Mouse (Mus musculus): ENCODE measurements around the gene Lexm.

Gene Lexm

DNA sequence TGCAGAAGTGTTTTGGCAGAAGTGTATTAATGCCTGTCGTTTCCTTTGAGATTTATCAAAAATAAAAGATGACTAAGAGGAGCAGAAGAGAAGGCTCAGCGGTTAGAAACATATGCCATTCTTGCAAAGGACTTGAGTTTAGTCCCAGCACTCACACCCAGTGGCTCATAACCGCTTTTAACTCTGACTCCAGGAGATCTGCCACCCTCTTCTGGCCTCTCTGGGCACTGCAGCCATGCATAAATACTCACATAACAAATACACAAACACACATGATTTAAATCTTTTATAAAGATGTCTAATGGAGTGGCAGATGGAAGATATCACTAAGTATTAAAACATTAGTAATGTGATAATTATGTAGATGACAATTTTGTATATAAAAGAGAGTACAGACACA is 20.8 kb downstream of the Lexm start:
- in situ Hi-C loops (cut with MboI; ENCODE audit: low pct_unique_long_range_greater_than_20kb in 1 of 2, low sequenced_read_pairs in 2 of 2, unreplicated experiment in 1 of 2): no loop called here

- in situ Hi-C loops (cut with MboI; ENCODE audit: low pct_unique_long_range_greater_than_20kb in 1 of 2, low sequenced_read_pairs in 2 of 2, unreplicated experiment in 1 of 2): loop anchor here in 1 of 2 experiments (5.0 kb wide), 1 partner anchor 56 kb away; no protein-coding TSS in a partner anchor
Measured at GRCm38 (mm10) chr4:106593636-106594035, 23.4 kb downstream of the Lexm start.

GRCm38 (mm10) chr4:106590871-106591270 is 26.2 kb downstream of the Lexm start:
- in situ Hi-C loops (cut with MboI; ENCODE audit: low pct_unique_long_range_greater_than_20kb in 1 of 2, low sequenced_read_pairs in 2 of 2, unreplicated experiment in 1 of 2): loop anchor here in 1 of 2 experiments (5.0 kb wide), 1 partner anchor 54 kb away; no protein-coding TSS in a partner anchor

DNA sequence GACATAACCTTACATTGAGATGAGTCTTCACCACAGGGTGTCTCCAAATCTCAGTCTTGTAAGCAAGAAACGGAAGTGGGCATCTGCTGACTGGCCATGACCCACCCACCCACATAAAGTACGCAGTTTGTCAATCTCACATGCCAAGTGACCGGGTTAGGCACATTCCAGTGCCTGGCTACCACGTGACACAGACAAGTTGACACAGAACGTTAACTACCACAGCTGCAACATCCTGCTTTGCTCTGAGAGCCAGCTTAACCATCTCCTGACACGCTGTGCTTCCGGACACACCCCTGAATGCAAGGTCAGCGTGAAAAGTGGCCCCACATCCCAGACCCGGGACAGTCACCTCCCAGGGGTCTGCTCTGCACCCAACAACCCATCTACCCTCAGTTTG is 26.9 kb downstream of the Lexm start:
- in situ Hi-C loops (cut with MboI; ENCODE audit: low pct_unique_long_range_greater_than_20kb in 1 of 2, low sequenced_read_pairs in 2 of 2, unreplicated experiment in 1 of 2): loop anchor here in 1 of 2 experiments (5.0 kb wide), 1 partner anchor 53 kb away; no protein-coding TSS in a partner anchor

DNA sequence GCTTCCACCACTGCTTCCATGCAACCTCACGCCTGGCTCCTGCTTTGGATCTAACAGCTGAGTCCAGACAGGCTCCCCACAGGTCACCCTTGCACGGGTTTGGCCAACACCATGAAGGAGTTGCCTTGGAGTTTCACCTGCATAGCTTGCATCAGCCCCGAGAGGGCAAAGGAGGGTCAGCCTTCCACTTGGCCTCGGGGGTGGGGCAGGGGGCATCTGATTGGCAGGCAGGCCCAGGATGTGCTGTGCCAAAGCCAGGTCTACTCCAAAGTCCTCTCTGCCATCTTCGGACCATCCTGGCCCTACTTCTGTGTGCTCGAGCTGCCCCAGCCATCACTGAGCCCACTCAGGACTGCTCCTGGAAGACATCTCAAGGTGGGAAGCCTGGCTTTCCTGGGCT is 30.0 kb downstream of the Lexm start:
- in situ Hi-C loops (cut with MboI; ENCODE audit: low pct_unique_long_range_greater_than_20kb in 1 of 2, low sequenced_read_pairs in 2 of 2, unreplicated experiment in 1 of 2): no loop called here

- in situ Hi-C loops (cut with MboI; ENCODE audit: low pct_unique_long_range_greater_than_20kb in 1 of 2, low sequenced_read_pairs in 2 of 2, unreplicated experiment in 1 of 2): no loop called here
Measured at GRCm38 (mm10) chr4:106584665-106585064, 32.4 kb downstream of the Lexm start.

DNA sequence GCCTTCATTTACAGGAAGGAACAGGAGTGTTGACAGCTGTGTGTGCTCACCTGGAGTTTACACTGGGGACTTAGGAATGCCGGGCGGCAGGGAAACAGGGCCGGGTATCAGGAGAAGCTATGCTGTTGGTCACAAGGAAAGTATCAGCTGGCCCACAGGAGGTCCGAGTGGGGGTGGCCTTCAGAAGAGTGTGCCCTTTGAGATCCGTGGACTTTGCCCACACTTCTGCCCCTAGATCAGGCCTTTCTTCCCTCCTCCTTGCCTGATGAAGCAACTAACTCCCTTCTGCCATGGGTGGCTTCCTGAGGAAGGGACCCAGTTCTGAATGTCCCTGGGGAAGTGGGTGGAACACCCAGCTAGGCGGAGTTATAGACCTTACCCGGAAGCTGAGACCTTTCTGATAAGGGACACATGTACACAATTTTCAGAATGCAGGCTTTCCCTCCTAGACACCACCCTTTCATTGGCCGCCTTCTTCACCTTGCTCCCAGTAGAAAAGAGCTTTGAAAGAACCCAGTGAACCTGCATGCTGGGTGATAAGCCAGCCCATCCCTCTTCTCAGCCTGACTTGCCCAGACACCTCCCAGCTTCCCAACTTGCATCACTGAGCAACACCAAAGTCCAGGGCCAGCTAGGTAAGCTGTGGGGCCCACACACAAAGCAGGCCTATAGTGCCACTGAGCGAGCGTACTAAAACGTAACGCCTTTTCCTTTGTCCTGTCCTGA is 34.5 kb downstream of the Lexm start:
- in situ Hi-C loops (cut with MboI; ENCODE audit: low pct_unique_long_range_greater_than_20kb in 1 of 2, low sequenced_read_pairs in 2 of 2, unreplicated experiment in 1 of 2): no loop called here

DNA sequence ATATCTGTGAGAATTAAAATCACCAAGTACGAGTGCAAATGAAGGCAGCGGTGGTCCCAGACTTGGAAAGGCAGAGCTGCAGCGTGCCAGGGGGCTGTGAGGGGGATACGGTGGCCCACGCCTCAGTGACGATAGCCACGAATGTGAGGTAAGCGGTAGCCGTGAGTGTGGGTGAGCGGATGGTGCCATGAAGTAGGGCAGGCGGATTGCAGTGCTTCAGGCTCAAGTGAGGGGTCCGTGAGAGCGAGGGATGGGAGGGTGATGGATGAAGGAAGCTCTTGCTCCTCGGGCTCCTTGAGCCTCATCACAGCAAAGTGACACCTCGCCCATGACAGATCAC is 35.2 kb downstream of the Lexm start:
- in situ Hi-C loops (cut with MboI; ENCODE audit: low pct_unique_long_range_greater_than_20kb in 1 of 2, low sequenced_read_pairs in 2 of 2, unreplicated experiment in 1 of 2): no loop called here

DNA sequence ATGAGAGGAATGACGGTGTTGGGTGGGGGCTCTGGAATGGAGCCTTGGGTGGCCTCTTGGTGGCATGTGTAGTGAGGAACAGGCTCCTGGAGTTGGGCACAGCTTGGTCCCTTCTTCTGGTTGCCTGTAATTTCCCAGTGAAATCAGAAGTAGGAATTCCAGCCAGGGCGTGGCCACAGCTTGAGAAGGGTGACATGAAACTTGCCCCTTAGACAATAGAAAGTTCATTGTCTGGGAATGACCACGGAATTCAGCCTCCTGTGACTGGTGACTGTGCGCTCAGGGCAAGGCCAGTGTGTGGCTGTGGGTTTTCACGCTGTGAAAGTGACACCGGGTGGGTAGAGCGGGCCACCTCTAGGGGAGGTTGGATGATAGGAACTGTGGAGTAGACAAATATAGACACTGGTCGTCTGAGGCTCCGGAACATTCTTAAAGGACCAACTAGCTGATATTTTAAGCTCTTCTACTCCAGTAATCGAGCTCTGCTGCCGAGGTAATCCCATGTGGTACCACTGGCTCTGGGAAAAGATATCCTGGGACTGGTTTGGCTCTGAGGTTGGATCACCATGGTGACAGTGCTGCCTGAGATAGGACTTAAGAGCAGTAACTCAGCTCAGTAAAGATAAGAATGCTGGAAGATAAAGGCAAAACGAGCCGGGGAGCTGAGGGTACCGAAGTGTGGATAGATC is 35.7 kb downstream of the Lexm start:
- in situ Hi-C loops (cut with MboI; ENCODE audit: low pct_unique_long_range_greater_than_20kb in 1 of 2, low sequenced_read_pairs in 2 of 2, unreplicated experiment in 1 of 2): no loop called here

- in situ Hi-C loops (cut with MboI; ENCODE audit: low pct_unique_long_range_greater_than_20kb in 1 of 2, low sequenced_read_pairs in 2 of 2, unreplicated experiment in 1 of 2): no loop called here
Measured at GRCm38 (mm10) chr4:106577511-106577910, 39.5 kb downstream of the Lexm start.

DNA sequence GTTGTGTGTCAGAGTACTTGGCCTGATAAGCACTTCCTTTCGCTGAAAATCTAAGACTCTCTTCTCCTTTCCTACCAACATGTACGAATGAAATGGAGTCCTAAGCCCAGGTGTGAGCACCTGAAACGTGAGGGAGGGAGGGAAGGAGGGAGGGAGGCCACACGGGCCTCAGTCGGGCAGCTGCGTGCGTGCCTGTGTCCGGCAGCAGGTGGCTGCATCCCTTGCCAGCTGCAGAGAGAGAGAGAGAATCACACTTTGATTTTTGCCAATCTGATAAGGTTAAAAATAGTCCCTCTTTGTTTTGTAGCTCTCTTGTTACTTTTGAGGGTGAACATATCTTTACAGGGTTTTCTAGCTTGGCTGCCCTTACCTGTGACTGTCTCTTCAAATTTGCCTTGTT is 42.0 kb downstream of the Lexm start:
- in situ Hi-C loops (cut with MboI; ENCODE audit: low pct_unique_long_range_greater_than_20kb in 1 of 2, low sequenced_read_pairs in 2 of 2, unreplicated experiment in 1 of 2): no loop called here

- in situ Hi-C loops (cut with MboI; ENCODE audit: low pct_unique_long_range_greater_than_20kb in 1 of 2, low sequenced_read_pairs in 2 of 2, unreplicated experiment in 1 of 2): no loop called here
Measured at GRCm38 (mm10) chr4:106571081-106571724, 45.8 kb downstream of the Lexm start.

DNA sequence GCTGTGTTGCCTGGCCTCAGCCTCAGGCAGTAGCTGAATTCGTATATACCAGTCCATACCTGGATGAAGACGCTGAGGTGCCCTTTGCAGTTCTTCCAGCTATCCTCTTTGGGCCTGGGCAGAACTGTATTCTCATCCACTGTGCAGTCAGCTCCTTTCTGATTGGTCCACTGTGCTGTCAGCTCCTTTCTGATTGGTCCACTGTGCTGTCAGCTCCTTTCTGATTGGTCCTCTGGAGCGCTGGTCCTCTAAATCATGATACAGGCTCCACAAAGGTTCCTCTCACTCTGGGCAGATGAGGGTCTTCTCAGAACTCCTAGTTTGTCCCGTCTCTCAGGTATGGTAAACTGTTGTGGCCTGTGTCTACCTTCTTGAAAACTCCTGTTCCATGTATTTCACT is 47.4 kb downstream of the Lexm start:
- in situ Hi-C loops (cut with MboI; ENCODE audit: low pct_unique_long_range_greater_than_20kb in 1 of 2, low sequenced_read_pairs in 2 of 2, unreplicated experiment in 1 of 2): no loop called here

GRCm38 (mm10) chr4:106564161-106564560 is 52.9 kb downstream of the Lexm start:
- in situ Hi-C loops (cut with MboI; ENCODE audit: low pct_unique_long_range_greater_than_20kb in 1 of 2, low sequenced_read_pairs in 2 of 2, unreplicated experiment in 1 of 2): no loop called here

GRCm38 (mm10) chr4:106562837-106563790 is 53.9 kb downstream of the Lexm start:
- in situ Hi-C loops (cut with MboI; ENCODE audit: low pct_unique_long_range_greater_than_20kb in 1 of 2, low sequenced_read_pairs in 2 of 2, unreplicated experiment in 1 of 2): no loop called here

GRCm38 (mm10) chr4:106562006-106562405 is 55.0 kb downstream of the Lexm start:
- in situ Hi-C loops (cut with MboI; ENCODE audit: low pct_unique_long_range_greater_than_20kb in 1 of 2, low sequenced_read_pairs in 2 of 2, unreplicated experiment in 1 of 2): no loop called here

- in situ Hi-C loops (cut with MboI; ENCODE audit: low pct_unique_long_range_greater_than_20kb in 1 of 2, low sequenced_read_pairs in 2 of 2, unreplicated experiment in 1 of 2): no loop called here
Measured at GRCm38 (mm10) chr4:106560846-106561781, 55.9 kb downstream of the Lexm start, which contains the start of gene Dhcr24. Gene Dhcr24 (plus strand): TSS chr4:106561038.
